In genomic region chr12:13268826-13269449, GRCm38 (mm10) we compare ENCODE assay signal across 8 mouse cellular contexts. TPM values are rescaled to one million over a fixed set of nuclear protein-coding genes. Genes with fewer than 3 reads are reported as not detected.
DNase-seq lines count a peak whose midpoint lies in the region; ATAC-seq lines count a peak whose summit lies in the region.

Gene Nbas, plus strand, starts transcription at chr12:13269133.

- peaks cover 6 to 11% of the 10 kb centered on the region in 2 experiments; a peak in 3 of 4 replicates for H3K4me1 ChIP-seq in heart, embryonic 14.5 days (ENCODE audit: control insufficient read depth in 2 of 2, insufficient read depth in 2 of 2, low read length in 2 of 2)
- H3K4me1 ChIP-seq in liver, embryonic 13.5 days (replicated peaks): peaks cover 20% of the 10 kb centered on the region
- peaks cover 5% of the 10 kb centered on the region for H3K4me1 ChIP-seq in stomach, embryonic 16.5 days (ENCODE audit: control insufficient read depth, insufficient read depth, low read length)

- ATAC-seq in heart, embryonic 14.5 days (ENCODE audit: insufficient number of reproducible peaks, insufficient read depth, low FRiP score, low read depth): peak; percentile 78; the same call in 1 of the 2 replicates
- peak; percentile 88 for ATAC-seq in liver, embryonic 13.5 days (ENCODE audit: low read depth)
- peak; percentile 92 for ATAC-seq in stomach, embryonic 16.5 days (ENCODE audit: insufficient read depth, low FRiP score)

- H3K4me3 ChIP-seq in heart, embryonic 14.5 days (ENCODE audit: control insufficient read depth in 1 of 2, insufficient read depth in 1 of 2, low read depth in 1 of 2, low read length in 2 of 2): peak within 1 kb of the TSS; percentile 82 to 83
- H3K4me3 ChIP-seq in liver, embryonic 13.5 days (replicated peaks): peak within 1 kb of the TSS; percentile 93
- peak within 1 kb of the TSS; percentile 98 for H3K4me3 ChIP-seq in stomach, embryonic 16.5 days (replicated peaks; ENCODE audit: low read length)

- peak within 1 kb of the TSS; percentile 82 for H3K9ac ChIP-seq in heart, embryonic 14.5 days (ENCODE audit: low read length)
- H3K9ac ChIP-seq in liver, embryonic 13.5 days: peak within 1 kb of the TSS; percentile 85
- H3K9ac ChIP-seq in stomach, embryonic 16.5 days (ENCODE audit: low read length): peak within 1 kb of the TSS; percentile 94

- DNase-seq in CD4-positive helper T cell, adult 2 months (ENCODE audit: low read depth, low spot score): peak; percentile 78
- DNase-seq in brain, embryonic 18.5 days (ENCODE audit: low read depth, low spot score): peak; percentile 45
- peak; percentile 51 for DNase-seq in fibroblast of lung, adult 2 months (ENCODE audit: low read depth)
- DNase-seq in kidney, postnatal 14 days: peak; percentile 89
- peak; percentile 68 for DNase-seq in liver, embryonic 13.5 days
- DNase-seq in neural tube, embryonic 10.5 days (ENCODE audit: extremely low spot score, low spot score): peak; percentile 93

- 4% methylated on average over 38 of the region's 38 CpGs for WGBS in heart, embryonic 14.5 days
- WGBS in liver, embryonic 13.5 days (ENCODE audit: insufficient replicate concordance): 4% methylated on average over 38 of the region's 38 CpGs
- 2% methylated on average over 38 of the region's 38 CpGs for WGBS in stomach, embryonic 16.5 days

- H3K4me2 ChIP-seq in heart, embryonic 14.5 days (ENCODE audit: low read length): peak within 1 kb of the TSS; percentile 84
- peak within 1 kb of the TSS; percentile 83 for H3K4me2 ChIP-seq in liver, embryonic 13.5 days
- peak within 1 kb of the TSS; percentile 83 for H3K4me2 ChIP-seq in stomach, embryonic 16.5 days (ENCODE audit: low read depth, low read length)

- peaks cover 4% of the 10 kb centered on the region for H3K36me3 ChIP-seq in heart, embryonic 14.5 days (ENCODE audit: control insufficient read depth, insufficient read depth, low read length)
- H3K36me3 ChIP-seq in liver, embryonic 13.5 days: 0 out of 2 replicates have a peak, but pooled peaks cover 3% of the 10 kb centered on the region
- no peaks in the 10 kb centered on the region for H3K36me3 ChIP-seq in stomach, embryonic 16.5 days (ENCODE audit: control insufficient read depth, insufficient read depth, low read length)

- no peaks in the 10 kb centered on the region for H3K27me3 ChIP-seq in heart, embryonic 14.5 days (ENCODE audit: control insufficient read depth, insufficient read depth, low read length)
- H3K27me3 ChIP-seq in liver, embryonic 13.5 days: no peaks in the 10 kb centered on the region
- no peaks in the 10 kb centered on the region for H3K27me3 ChIP-seq in stomach, embryonic 16.5 days (ENCODE audit: control insufficient read depth, insufficient read depth, low read length)

- H3K27ac ChIP-seq in heart, embryonic 14.5 days (replicated peaks in 1 of 2; ENCODE audit: control insufficient read depth in 1 of 2, insufficient read depth in 1 of 2, low read depth in 2 of 2, low read length in 2 of 2): peak within 1 kb of the TSS; percentile 38 to 47; a peak in 2 of 4 replicates
- H3K27ac ChIP-seq in liver, embryonic 13.5 days: peak within 1 kb of the TSS; percentile 63; the same call in 1 of the 2 replicates
- 0 out of 2 replicates have a peak within 1 kb of the TSS, but pooled peaks have one; percentile 46 for H3K27ac ChIP-seq in stomach, embryonic 16.5 days (ENCODE audit: low read length)

- no peaks in the 10 kb centered on the region for H3K9me3 ChIP-seq in heart, embryonic 14.5 days (ENCODE audit: control insufficient read depth, low read length)
- no peaks in the 10 kb centered on the region for H3K9me3 ChIP-seq in liver, embryonic 13.5 days (replicated peaks)
- H3K9me3 ChIP-seq in stomach, embryonic 16.5 days (replicated peaks; ENCODE audit: control insufficient read depth, low read length): no peaks in the 10 kb centered on the region

RNA-seq across cellular contexts. Expression of gene Nbas, which starts in this region (rescaled TPM):
- 9.5 and 10.6 TPM in 2 replicates for polyA plus RNA-seq in heart, embryonic 14.5 days (2014; fragmentation: Nextera tagmentation; extraction: Ambion mirVana)
- polyA plus RNA-seq in liver, embryonic 13.5 days (2015; fragmentation: Nextera tagmentation; extraction: Ambion mirVana): 5.4 and 5.5 TPM in 2 replicates
- 23.6 and 25.6 TPM in 2 replicates for polyA plus RNA-seq in stomach, embryonic 16.5 days (2015; fragmentation: Nextera tagmentation; extraction: Ambion mirVana)

Comparison
In these comparisons a context has a peak if more than half of its experiments do, and no peak if none do; other contexts are left out.
1. Peak in every context shown above with its lines: DNase-seq, ATAC-seq, H3K4me3 ChIP-seq and H3K27ac ChIP-seq.